Mouse (Mus musculus) G1E (cell line): ENCODE data around the gene Gm38392. TPM values are rescaled to one million over a fixed set of nuclear protein-coding genes. Genes with fewer than 3 reads are reported as not detected.

Source experiments
- ATAC-seq: 2 replicates; pipeline ENCODE4 v1.8.0; 2016; ENCODE audit warnings: mild to moderate bottlenecking; ENCODE audit not compliant: insufficient number of reproducible peaks, poor library complexity, low FRiP score, severe bottlenecking; ENCODE audit errors: extremely low read depth
- DNase-seq: peaks from one replicate; pipeline ENCODE4 v3.0.0; 2012; ENCODE audit warnings: low spot score
- H3K27me3 ChIP-seq: 2 replicates; pipeline ENCODE4 v1.6.1; 2012; ENCODE audit warnings: mild to moderate bottlenecking, low read length, inconsistent platforms; ENCODE audit not compliant: insufficient read depth
- H3K36me3 ChIP-seq: replicated peaks from 2 replicates; pipeline ENCODE3; 2012; ENCODE audit warnings: mild to moderate bottlenecking, inconsistent platforms
- H3K4me1 ChIP-seq: 2 replicates; pipeline ENCODE4 v1.6.1; 2012; ENCODE audit warnings: low read depth, low read length, inconsistent platforms, mixed read lengths; ENCODE audit not compliant: insufficient read depth
- H3K4me3 ChIP-seq: 2 replicates; pipeline ENCODE4 v1.5.1; 2012; ENCODE audit warnings: low read depth, mild to moderate bottlenecking, inconsistent platforms, low read length, moderate library complexity, mixed read lengths
- H3K9me3 ChIP-seq: replicated peaks from 2 replicates; pipeline ENCODE4 v1.6.1; 2012; ENCODE audit warnings: inconsistent platforms
- CTCF ChIP-seq: IDR thresholded peaks from 2 replicates; pipeline ENCODE4 v1.5.1; 2012; ENCODE audit warnings: low read depth, low read length, inconsistent platforms, mixed read lengths
- GATA1 ChIP-seq: IDR thresholded peaks from 2 replicates; pipeline ENCODE4 v1.6.1; 2012; ENCODE audit warnings: borderline replicate concordance, low read length, inconsistent platforms, mixed read lengths
- GATA2 ChIP-seq: IDR thresholded peaks from 2 replicates; pipeline ENCODE4 v1.6.1; 2012; ENCODE audit warnings: low read depth, low read length, inconsistent platforms, borderline replicate concordance
- POLR2AphosphoS5 ChIP-seq: IDR thresholded peaks from 2 replicates; pipeline ENCODE4 v1.6.1; 2012; ENCODE audit warnings: low read depth, low read length, inconsistent platforms; ENCODE audit not compliant: insufficient replicate concordance
- TAL1 ChIP-seq: conservative IDR thresholded peaks from 2 replicates; pipeline ENCODE4 v1.6.1; 2012; ENCODE audit warnings: low read depth, low read length, inconsistent platforms, mixed read lengths
- polyA plus RNA-seq: library from polyadenylated mRNA; stranded (reverse); fragments of >175 nt; gene quantifications from 2 replicates; pipeline ENCODE4 v1.2.3, GENCODE M21; 2012
- total RNA-seq, 2 experiments: library from RNA; stranded (forward) in 1 of 2; stranded (reverse) in 1 of 2; fragments of 200-1000 nt in 1 of 2; fragments of >200 nt in 1 of 2; fragmentation: Nextera tagmentation in 1 of 2; gene quantifications; 2 replicates each; pipeline ENCODE4 v1.2.3; 2014 to 2017

Gm38392 gene
- total and polyA plus RNA-seq, 3 experiments, result not detected

GRCm38 (mm10) chr3:88203999-88204700 is 82.9 kb downstream of the Gm38392 start:
- Histone ChIP-seq H3K36me3 (no peaks in the 10 kb centered on the region), H3K4me3 (no peak overlapping the region), H3K4me1 (no peaks in the 10 kb centered on the region), H3K27me3 (peaks cover 56% of the 10 kb centered on the region), H3K9me3 (no peaks in the 10 kb centered on the region)
- DNase-seq (no peak), ATAC-seq (no peak)
- TF ChIP-seq TAL1 (no peak), CTCF (no peak), GATA2 (no peak)

GRCm38 (mm10) chr3:88203456-88203855 is 83.6 kb downstream of the Gm38392 start:
- no peak overlapping the region for H3K4me3 ChIP-seq
- H3K27me3 ChIP-seq, result peaks cover 60% of the 10 kb centered on the region
- DNase-seq (no peak), ATAC-seq (no peak)
- no peaks in the 10 kb centered on the region for H3K36me3 ChIP-seq
- no peaks in the 10 kb centered on the region for H3K9me3 ChIP-seq
- no peak for TF ChIP-seq TAL1
- TF ChIP-seq POLR2AphosphoS5, result no peak
- no peak for TF ChIP-seq GATA1
- TF ChIP-seq GATA2, result no peak
- no peak for TF ChIP-seq CTCF
- no peaks in the 10 kb centered on the region for H3K4me1 ChIP-seq

GRCm38 (mm10) chr3:88202986-88203385 is 84.0 kb downstream of the Gm38392 start:
- DNase-seq (no peak), ATAC-seq (no peak)
- Histone ChIP-seq H3K4me1 (no peaks in the 10 kb centered on the region), H3K9me3 (no peaks in the 10 kb centered on the region), H3K4me3 (no peak overlapping the region), H3K36me3 (no peaks in the 10 kb centered on the region), H3K27me3 (peaks cover 61% of the 10 kb centered on the region)
- TF ChIP-seq GATA1, result no peak
- no peak for TF ChIP-seq POLR2AphosphoS5
- no peak for TF ChIP-seq TAL1
- TF ChIP-seq GATA2, result no peak
- no peak for TF ChIP-seq CTCF

- TF ChIP-seq POLR2AphosphoS5 (no peak), CTCF (no peak), GATA2 (no peak), GATA1 (no peak), TAL1 (no peak)
- Histone ChIP-seq H3K9me3 (no peaks in the 10 kb centered on the region), H3K36me3 (no peaks in the 10 kb centered on the region), H3K4me1 (no peaks in the 10 kb centered on the region), H3K4me3 (no peak overlapping the region), H3K27me3 (peaks cover 67% of the 10 kb centered on the region)
- DNase-seq (no peak), ATAC-seq (no peak)
Measured at GRCm38 (mm10) chr3:88201640-88202039, 85.4 kb downstream of the Gm38392 start.

- no peaks in the 10 kb centered on the region for H3K36me3 ChIP-seq
- no peak overlapping the region for H3K4me3 ChIP-seq
- H3K9me3 ChIP-seq, result no peaks in the 10 kb centered on the region
- H3K4me1 ChIP-seq, result no peaks in the 10 kb centered on the region
- TF ChIP-seq GATA2, result no peak
- TF ChIP-seq GATA1, result no peak
- DNase-seq, result no peak
- ATAC-seq, result no peak
- peaks cover 67% of the 10 kb centered on the region for H3K27me3 ChIP-seq
Measured at GRCm38 (mm10) chr3:88200972-88201330, 86.1 kb downstream of the Gm38392 start.

GRCm38 (mm10) chr3:88200161-88200971 is 86.6 kb downstream of the Gm38392 start:
- H3K4me3 ChIP-seq, result no peak overlapping the region
- no peaks in the 10 kb centered on the region for H3K4me1 ChIP-seq
- ATAC-seq (no peak), DNase-seq (no peak)
- H3K27me3 ChIP-seq, result peaks cover 68% of the 10 kb centered on the region
- no peaks in the 10 kb centered on the region for H3K36me3 ChIP-seq
- H3K9me3 ChIP-seq, result no peaks in the 10 kb centered on the region
- TF ChIP-seq GATA1, result no peak
- no peak for TF ChIP-seq POLR2AphosphoS5
- no peak for TF ChIP-seq CTCF
- TF ChIP-seq TAL1, result no peak
- no peak for TF ChIP-seq GATA2
